Mouse (Mus musculus) CH12.LX (cell line): ENCODE results near the gene Ccnl1. TPM values are rescaled to one million over a fixed set of nuclear protein-coding genes. Genes with fewer than 3 reads are reported as not detected.

Experiments
- DNase-seq: peaks from one replicate; pipeline ENCODE4 v3.0.0-alpha.2; 2013; ENCODE audit errors: extremely low read depth
- H3K27ac ChIP-seq: 2 replicates; pipeline ENCODE4 v1.5.1; 2012; ENCODE audit warnings: low read depth, mild to moderate bottlenecking, control low read depth, moderate library complexity; ENCODE audit not compliant: insufficient read depth
- H3K27me3 ChIP-seq: replicated peaks from 2 replicates; pipeline ENCODE3; 2012; ENCODE audit warnings: inconsistent platforms
- H3K36me3 ChIP-seq, 2 experiments: replicated peaks in 1 of 2; 2 replicates each; pipeline versions ENCODE3 to v1.6.1; 2012; ENCODE audit warnings: inconsistent platforms in 1 of 2, low read length in 1 of 2, mild to moderate bottlenecking in 1 of 2, mixed read lengths in 1 of 2, moderate library complexity in 1 of 2; ENCODE audit not compliant: control insufficient read depth in 1 of 2, insufficient read depth in 1 of 2
- H3K4me1 ChIP-seq, 2 experiments: 2 replicates each; pipeline ENCODE4 v1.6.1; 2012; ENCODE audit warnings: inconsistent platforms in 1 of 2, moderate library complexity in 1 of 2; ENCODE audit not compliant: insufficient read depth in 2 of 2, control insufficient read depth in 1 of 2
- H3K4me2 ChIP-seq: 2 replicates; pipeline ENCODE4 v1.6.1; 2012; ENCODE audit warnings: low read depth, mild to moderate bottlenecking, control low read depth; ENCODE audit not compliant: poor library complexity, insufficient read depth, severe bottlenecking
- H3K4me3 ChIP-seq, 3 experiments: fragments of 150-350 bp in 1 of 3; sonication (generic) in 1 of 3; replicated peaks in 1 of 3; 2 replicates each; pipeline versions ENCODE3 to v1.5.1; 2011 to 2012; ENCODE audit warnings: low read depth in 2 of 3, low read length in 2 of 3, mild to moderate bottlenecking in 2 of 3, moderate library complexity in 2 of 3, control low read depth in 1 of 3, improper control_type of control experiment in 1 of 3, inconsistent platforms in 1 of 3, mixed read lengths in 1 of 3; ENCODE audit not compliant: poor library complexity in 1 of 3
- H3K79me2 ChIP-seq: replicated peaks from 2 replicates; pipeline ENCODE4 v1.6.1; 2012; ENCODE audit warnings: mild to moderate bottlenecking, moderate library complexity; ENCODE audit not compliant: control insufficient read depth, poor library complexity, insufficient read depth, severe bottlenecking; ENCODE audit errors: extremely low read depth
- H3K9ac ChIP-seq: 2 replicates; pipeline ENCODE4 v1.6.1; 2012; ENCODE audit warnings: low read depth, mild to moderate bottlenecking, control low read depth, moderate library complexity; ENCODE audit not compliant: insufficient read depth
- H3K9me3 ChIP-seq: replicated peaks from 2 replicates; pipeline ENCODE3; 2012; ENCODE audit warnings: low read length, inconsistent platforms, mixed read lengths
- BHLHE40 ChIP-seq: IDR thresholded peaks from 2 replicates; pipeline ENCODE4 v1.6.1; 2011; ENCODE audit warnings: mild to moderate bottlenecking, low read depth, low read length, improper control_type of control experiment
- CHD1 ChIP-seq: IDR thresholded peaks from 2 replicates; pipeline ENCODE4 v1.6.1; 2012; ENCODE audit warnings: low read depth, low read length, improper control_type of control experiment, inconsistent platforms
- CHD2 ChIP-seq: IDR thresholded peaks from 2 replicates; pipeline ENCODE4 v1.6.1; 2011; ENCODE audit warnings: low read length, improper control_type of control experiment
- E2F4 ChIP-seq: IDR thresholded peaks from 2 replicates; pipeline ENCODE4 v1.6.1; 2011; ENCODE audit warnings: low read depth, low read length, improper control_type of control experiment; ENCODE audit not compliant: insufficient replicate concordance
- ELF1 ChIP-seq: IDR thresholded peaks from 2 replicates; pipeline ENCODE4 v1.6.1; 2014; ENCODE audit warnings: low read depth, mild to moderate bottlenecking, inconsistent platforms, low read length, improper control_type of control experiment
- ETS1 ChIP-seq: conservative IDR thresholded peaks from 2 replicates; pipeline ENCODE4 v1.6.1; 2012; ENCODE audit warnings: low read depth, mild to moderate bottlenecking, inconsistent platforms, low read length, improper control_type of control experiment, moderate library complexity
- IRF4 ChIP-seq: IDR thresholded peaks from 2 replicates; pipeline ENCODE4 v1.6.1; 2014; ENCODE audit warnings: low read depth, mild to moderate bottlenecking, inconsistent platforms, low read length, improper control_type of control experiment
- MAZ ChIP-seq: IDR thresholded peaks from 2 replicates; pipeline ENCODE4 v1.6.1; 2012; ENCODE audit warnings: low read depth, mild to moderate bottlenecking, inconsistent platforms, low read length, improper control_type of control experiment, moderate library complexity
- MXI1 ChIP-seq: IDR thresholded peaks from 2 replicates; pipeline ENCODE4 v1.6.1; 2011; ENCODE audit warnings: mild to moderate bottlenecking, low read depth, low read length, improper control_type of control experiment
- PAX5 ChIP-seq: IDR thresholded peaks from 2 replicates; pipeline ENCODE4 v1.6.1; 2012; ENCODE audit warnings: low read length, inconsistent platforms, mixed read lengths
- POLR2A ChIP-seq: IDR thresholded peaks from 2 replicates; pipeline ENCODE4 v1.6.1; 2011; ENCODE audit warnings: low read depth, mild to moderate bottlenecking, improper control_type of control experiment, low read length
- POLR2AphosphoS2 ChIP-seq: IDR thresholded peaks from 2 replicates; pipeline ENCODE4 v1.6.1; 2011; ENCODE audit warnings: low read depth, low read length, improper control_type of control experiment
- SIN3A ChIP-seq: IDR thresholded peaks from 2 replicates; pipeline ENCODE4 v1.6.1; 2012; ENCODE audit warnings: low read length, improper control_type of control experiment, inconsistent platforms
- SMC3 ChIP-seq: IDR thresholded peaks from 2 replicates; pipeline ENCODE4 v1.6.1; 2011; ENCODE audit warnings: low read depth, low read length, improper control_type of control experiment
- USF2 ChIP-seq: conservative IDR thresholded peaks from 2 replicates; pipeline ENCODE4 v1.6.1; 2011; ENCODE audit warnings: low read depth, low read length, improper control_type of control experiment
- ZC3H11A ChIP-seq: IDR thresholded peaks from 2 replicates; pipeline ENCODE4 v1.6.1; 2012; ENCODE audit warnings: low read depth, mild to moderate bottlenecking, inconsistent platforms, low read length, improper control_type of control experiment
- ZNF384 ChIP-seq: IDR thresholded peaks from 2 replicates; pipeline ENCODE4 v1.6.1; 2012; ENCODE audit warnings: low read depth, low read length, improper control_type of control experiment, inconsistent platforms
- dilution Hi-C: fragments of 300-500 bp; cut with MboI; formaldehyde crosslinking; loops from 2 replicates; pipeline ENCODE4 v1.14.3; 2020; ENCODE audit warnings: low sequenced_read_pairs; ENCODE audit not compliant: extremely low pct_unique_long_range_greater_than_20kb, extremely low pct_ligation_motif_present
- in situ Hi-C: fragments of 300-500 bp; cut with MboI; formaldehyde crosslinking; loops from 3 replicates; pipeline ENCODE4 v1.14.3; 2019; ENCODE audit warnings: low sequenced_read_pairs, low pct_ligation_motif_present, low pct_unique_long_range_greater_than_20kb, mixed read lengths
- polyA plus RNA-seq: library from polyadenylated mRNA; unstranded; fragments of >175 nt; gene quantifications from 2 replicates; pipeline ENCODE4 v1.2.1, GENCODE M21; 2012; ENCODE audit warnings: low read depth; ENCODE audit not compliant: insufficient read length
- total RNA-seq, 2 experiments: library from RNA; depleted of rRNA; stranded (reverse); fragments of 300-350 nt in 1 of 2; fragments of >200 nt in 1 of 2; gene quantifications; 2 replicates each; pipeline ENCODE4 v1.2.3; 2012 to 2014

The Ccnl1 gene
- total and polyA plus RNA-seq, 3 experiments: 25.1 to 66.2 (median 58.8) TPM

DNA sequence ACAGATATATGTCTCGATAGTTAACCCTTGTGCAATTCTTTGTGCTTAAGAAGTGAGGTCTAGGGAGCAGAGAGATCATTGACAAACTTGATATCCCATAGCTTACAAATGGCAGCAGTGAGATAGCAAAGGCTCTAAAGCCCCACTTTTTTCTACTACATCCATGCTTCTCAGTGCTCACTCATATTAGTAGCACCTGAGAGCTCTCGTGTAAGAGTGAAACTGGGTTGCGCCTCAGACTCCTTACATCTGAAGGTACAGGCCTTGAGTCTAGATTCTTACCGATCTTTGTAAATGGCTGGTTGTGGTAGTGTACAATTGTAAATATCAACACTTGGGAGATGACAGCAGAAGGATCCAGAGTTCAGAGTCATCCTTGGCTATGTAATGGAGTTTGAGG, 50.5 kb downstream of the Ccnl1 start (continued):
- no peak for TF ChIP-seq POLR2AphosphoS2
- TF ChIP-seq, all 38 proteins: peak for 5

DNA sequence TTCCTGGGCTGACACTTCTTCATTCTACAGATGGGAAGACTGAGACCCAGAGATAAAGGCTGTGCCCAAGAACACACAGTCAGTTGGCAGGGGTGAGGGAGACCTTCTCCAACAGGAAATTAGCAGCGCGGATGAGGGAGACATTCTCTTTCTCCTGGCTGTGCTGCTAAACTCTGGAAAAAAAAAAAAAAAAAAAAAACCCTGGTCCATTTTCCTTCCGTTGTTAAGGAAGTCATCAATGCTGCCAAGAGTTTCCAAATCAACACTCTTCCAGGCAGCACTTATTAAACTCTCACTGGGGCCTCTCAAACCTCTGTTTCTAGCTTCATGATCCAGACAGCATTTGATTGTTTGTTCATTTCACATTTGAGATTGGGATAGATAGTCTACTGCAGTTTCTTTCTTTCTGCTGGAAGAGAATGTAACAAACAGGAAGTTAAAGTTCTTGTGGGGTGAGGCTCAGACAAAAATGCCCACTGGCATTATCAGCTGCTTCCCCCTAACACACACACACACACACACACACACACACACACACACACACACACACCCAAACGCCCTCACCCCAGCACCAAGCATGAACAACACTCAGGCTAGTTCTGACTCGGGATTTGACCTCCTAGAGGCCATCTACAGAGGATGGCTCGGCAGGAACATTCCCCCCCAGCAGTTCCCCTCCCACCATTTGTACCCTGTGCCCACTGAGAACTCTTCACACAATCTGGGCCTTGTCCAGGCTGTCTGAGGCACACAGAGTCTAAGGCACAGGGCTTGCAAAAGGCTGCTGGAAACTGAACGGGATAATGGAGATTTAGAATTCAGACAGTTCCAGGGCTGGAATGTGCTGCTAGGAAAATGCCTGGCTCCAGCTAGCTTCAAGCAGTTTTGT, 52.5 kb downstream of the Ccnl1 start:
- Histone ChIP-seq H3K4me1 (peaks cover 3 to 14% of the 10 kb centered on the region in 2 experiments; a peak in 3 of 4 replicates), H3K27me3 (no peaks in the 10 kb centered on the region), H3K4me3 (no peak overlapping the region), H3K9me3 (no peaks in the 10 kb centered on the region), H3K36me3 (no peaks in the 10 kb centered on the region), H3K27ac (no peak overlapping the region), H3K9ac (no peak overlapping the region), H3K4me2 (no peak overlapping the region), H3K79me2 (no peaks in the 10 kb centered on the region)
- TF ChIP-seq ZC3H11A (no peak), USF2 (no peak), BHLHE40 (no peak), ELF1 (no peak), CHD1 (no peak), ETS1 (no peak), CHD2 (no peak), MAZ (no peak), MXI1 (no peak), IRF4 (no peak), PAX5 (no peak), E2F4 (no peak), ZNF384 (no peak)
- dilution Hi-C loops (no loop called here), in situ Hi-C loops (no loop called here)
- no peak for DNase-seq

DNA sequence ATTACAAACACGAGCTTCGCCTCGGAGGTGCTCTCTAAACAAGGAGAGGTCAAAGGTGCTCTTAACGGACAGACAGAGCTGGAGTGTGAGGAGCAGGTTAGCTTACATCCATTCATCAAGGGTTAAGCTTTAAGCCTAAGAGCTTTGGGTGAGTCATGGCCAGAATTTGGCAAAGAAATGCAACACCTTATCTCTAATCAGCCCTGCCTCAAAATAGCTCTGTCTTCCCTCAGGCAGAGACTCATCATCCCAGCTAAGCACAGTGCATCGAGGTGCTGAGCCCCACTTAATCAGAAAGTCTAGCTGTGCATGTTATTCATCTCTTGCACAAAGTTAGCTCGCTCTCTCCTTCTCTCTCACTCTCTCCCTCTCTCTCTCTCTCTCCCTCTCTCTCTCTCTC, 53.3 kb downstream of the Ccnl1 start:
- no peak overlapping the region for H3K4me2 ChIP-seq
- no peak overlapping the region for H3K27ac ChIP-seq
- H3K9me3 ChIP-seq: no peaks in the 10 kb centered on the region
- no peaks in the 10 kb centered on the region for H3K79me2 ChIP-seq
- no peak overlapping the region for H3K9ac ChIP-seq
- H3K27me3 ChIP-seq: no peaks in the 10 kb centered on the region
- peaks cover 3 to 14% of the 10 kb centered on the region in 2 experiments; a peak in 3 of 4 replicates for H3K4me1 ChIP-seq
- dilution Hi-C loops: no loop called here
- no peak overlapping the region for H3K4me3 ChIP-seq
- DNase-seq: no peak
- TF ChIP-seq POLR2A: no peak
- no peak for TF ChIP-seq SMC3
- no peak for TF ChIP-seq SIN3A
- no peaks in the 10 kb centered on the region for H3K36me3 ChIP-seq
- in situ Hi-C loops: no loop called here
